Mouse (Mus musculus) midbrain, embryonic 12.5 days (tissue): ENCODE results near the gene Pfkfb4. TPM values are rescaled to one million over a fixed set of nuclear protein-coding genes. Genes with fewer than 3 reads are reported as not detected.
A peak's percentile ranks its signal among the peaks of the same experiment; 100 is the strongest.

Source experiments
- ATAC-seq: fragments of 200-750 bp; cut with Nextera tagmentation; 2 replicates; pipeline ENCODE4 v1.8.0; 2017; ENCODE audit warnings: low read depth, moderate TSS enrichment, moderate library complexity; ENCODE audit not compliant: low FRiP score
- H3K27ac ChIP-seq: fragments of 300-500 bp; sonication (generic); replicated peaks from 2 replicates; pipeline ENCODE4 v1.5.1; 2016; ENCODE audit warnings: mild to moderate bottlenecking
- H3K27me3 ChIP-seq: fragments of 300-500 bp; sonication (generic); 2 replicates; pipeline ENCODE4 v1.6.1; 2016; ENCODE audit warnings: mild to moderate bottlenecking
- H3K36me3 ChIP-seq: fragments of 300-500 bp; sonication (generic); 2 replicates; pipeline ENCODE4 v1.6.1; 2016
- H3K4me1 ChIP-seq: fragments of 300-500 bp; sonication (generic); 2 replicates; pipeline ENCODE4 v1.6.1; 2016
- H3K4me2 ChIP-seq: fragments of 300-500 bp; sonication (generic); replicated peaks from 2 replicates; pipeline ENCODE4 v1.6.1; 2016; ENCODE audit warnings: mild to moderate bottlenecking, moderate library complexity
- H3K4me3 ChIP-seq: fragments of 300-500 bp; sonication (generic); 2 replicates; pipeline ENCODE4 v1.5.1; 2016; ENCODE audit warnings: mild to moderate bottlenecking
- H3K9ac ChIP-seq: fragments of 300-500 bp; sonication (generic); replicated peaks from 2 replicates; pipeline ENCODE4 v1.6.1; 2016; ENCODE audit warnings: mild to moderate bottlenecking, moderate library complexity
- H3K9me3 ChIP-seq: fragments of 300-500 bp; sonication (generic); 2 replicates; pipeline ENCODE4 v1.6.1; 2016; ENCODE audit warnings: mild to moderate bottlenecking
- WGBS: fragments of 180-500 bp; shearing (Covaris S2); methylation state at CpG from one replicate; pipeline ENCODE4 v1.1.7; 2016; 5-methylcytosine and 5-hydroxymethylcytosine counted together
- polyA plus RNA-seq: library from polyadenylated mRNA; unstranded; fragments of >200 nt; fragmentation: Nextera tagmentation; extraction: Ambion mirVana; gene quantifications from 2 replicates; pipeline ENCODE4 v1.2.1, GENCODE M21; 2016

Gene Pfkfb4
- polyA plus RNA-seq, 1 experiment from 2014 or later: 18.5 TPM

DNA sequence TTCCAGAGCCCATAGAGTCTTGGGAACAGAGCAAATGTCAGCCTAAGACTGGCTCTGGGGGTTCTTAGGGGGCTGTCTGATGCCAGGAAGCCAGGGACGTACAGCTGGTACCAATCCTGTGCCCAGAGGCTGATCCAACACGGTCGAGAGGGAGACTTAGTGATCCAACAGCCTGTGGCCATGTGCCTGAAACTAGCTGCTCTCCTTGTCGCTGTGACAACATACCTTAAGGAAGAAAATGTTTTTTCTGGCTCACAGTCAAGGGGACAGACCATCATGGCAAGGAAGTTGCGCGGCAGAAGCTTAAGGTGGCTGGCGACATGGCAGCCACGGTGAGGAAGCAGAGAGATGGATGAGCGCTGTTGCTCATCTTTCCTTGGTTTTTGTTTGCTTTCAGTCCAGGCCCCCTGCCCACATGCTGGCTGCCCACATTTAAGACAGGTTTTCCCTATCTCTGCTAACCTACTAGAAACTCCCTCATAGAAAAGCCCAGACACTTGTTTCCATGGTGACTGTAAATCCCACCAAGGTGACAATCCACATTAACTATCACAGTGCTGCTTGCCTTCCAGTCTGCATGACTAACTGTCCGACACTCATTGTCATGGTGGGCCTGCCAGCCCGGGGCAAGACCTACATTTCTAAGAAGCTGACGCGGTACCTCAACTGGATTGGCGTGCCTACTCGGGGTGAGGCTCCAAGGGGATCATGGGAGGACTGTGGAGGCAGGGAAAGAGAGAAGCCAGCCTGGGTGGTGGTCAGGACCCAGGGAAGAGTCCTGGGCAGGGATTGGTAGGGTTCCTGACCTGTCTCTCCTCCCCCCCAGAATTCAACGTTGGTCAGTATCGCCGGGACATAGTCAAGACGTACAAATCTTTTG, 6.9 kb downstream of the Pfkfb4 start:
- no peak for ATAC-seq
- no peak overlapping the region for H3K27ac ChIP-seq
- H3K9ac ChIP-seq: no peak overlapping the region
- no peak overlapping the region for H3K4me3 ChIP-seq
- H3K36me3 ChIP-seq: no peaks in the 10 kb centered on the region; the same call in 1 of the 2 replicates
- H3K9me3 ChIP-seq: no peaks in the 10 kb centered on the region
- H3K27me3 ChIP-seq: no peaks in the 10 kb centered on the region
- no peak overlapping the region for H3K4me2 ChIP-seq
- H3K4me1 ChIP-seq: peaks cover 7% of the 10 kb centered on the region; the same call in 1 of the 2 replicates
- 83% methylated on average over 19 of the region's 19 CpGs for WGBS

DNA sequence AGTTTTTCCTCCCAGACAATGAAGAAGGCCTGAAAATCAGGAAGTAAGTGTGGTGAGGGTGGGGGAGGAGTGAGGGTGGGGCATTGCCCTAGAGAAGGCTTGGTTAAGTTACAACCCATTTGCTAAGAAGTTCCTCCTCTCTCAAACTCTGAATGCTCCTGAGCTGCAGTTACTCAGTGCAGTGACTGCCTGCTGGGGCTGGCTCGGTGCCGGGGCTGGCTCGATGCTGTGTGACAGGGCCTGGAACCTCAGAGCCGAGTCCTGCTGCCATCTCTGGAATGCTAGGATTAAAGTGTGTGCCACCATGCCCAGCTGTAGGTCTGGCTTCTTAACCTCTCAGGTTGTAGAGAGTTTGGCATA, 7.6 kb downstream of the Pfkfb4 start:
- Histone ChIP-seq H3K27me3 (no peaks in the 10 kb centered on the region), H3K4me2 (no peak overlapping the region), H3K27ac (no peak overlapping the region), H3K4me1 (peaks cover 7% of the 10 kb centered on the region; the same call in 1 of the 2 replicates), H3K9ac (no peak overlapping the region), H3K9me3 (no peaks in the 10 kb centered on the region), H3K36me3 (no peaks in the 10 kb centered on the region; the same call in 1 of the 2 replicates), H3K4me3 (no peak overlapping the region)
- ATAC-seq: no peak
- 78% methylated on average over 4 of the region's 4 CpGs for WGBS

DNA sequence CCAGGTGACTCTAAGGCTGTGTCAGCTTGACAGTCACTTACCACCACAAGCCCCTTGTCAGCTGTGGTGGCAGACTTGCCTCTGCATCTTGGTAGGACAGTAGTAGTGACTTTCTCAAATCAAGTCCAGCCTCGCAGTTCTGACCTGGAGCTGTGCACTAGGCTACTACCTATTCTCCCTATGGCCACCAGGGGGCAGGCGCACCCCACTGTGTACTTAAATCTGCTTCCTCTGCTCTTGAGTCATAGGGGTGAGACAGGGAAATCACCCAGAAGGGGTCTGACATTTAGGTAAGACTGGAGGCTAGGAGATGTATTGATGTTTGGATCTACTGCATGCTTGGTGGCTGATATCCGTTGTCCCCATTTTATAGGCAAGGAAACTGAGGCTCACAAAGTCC, 9.1 kb downstream of the Pfkfb4 start:
- no peak overlapping the region for H3K27ac ChIP-seq
- no peaks in the 10 kb centered on the region for H3K9me3 ChIP-seq
- no peak overlapping the region for H3K4me3 ChIP-seq
- H3K4me2 ChIP-seq: no peak overlapping the region
- peak; percentile 38; the same call in 1 of the 2 replicates for ATAC-seq
- WGBS: 14% methylated on average over 3 of the region's 3 CpGs
- H3K27me3 ChIP-seq: no peaks in the 10 kb centered on the region
- no peaks in the 10 kb centered on the region for H3K36me3 ChIP-seq
- H3K4me1 ChIP-seq: peaks cover 2% of the 10 kb centered on the region; the same call in 1 of the 2 replicates
- no peak overlapping the region for H3K9ac ChIP-seq

DNA sequence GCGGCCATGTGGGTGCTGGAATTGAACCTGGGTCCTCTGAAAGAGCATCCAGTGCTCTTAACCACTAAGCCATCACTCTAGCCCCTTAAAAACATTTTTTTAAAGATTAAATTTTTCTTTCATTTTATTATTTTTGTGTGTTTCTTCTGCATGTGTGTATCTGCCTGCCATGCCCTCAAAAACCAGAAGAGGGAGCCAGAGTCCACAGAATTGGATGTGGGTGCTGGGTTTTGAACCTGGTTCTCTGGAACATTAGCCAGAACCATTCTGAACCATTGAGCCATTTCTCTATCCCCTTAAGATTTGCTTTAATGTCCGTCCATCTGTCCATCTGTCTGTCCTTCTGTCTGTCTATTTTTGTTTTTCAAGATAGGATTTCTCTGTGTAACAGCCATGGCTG, 11.6 kb downstream of the Pfkfb4 start:
- H3K27ac ChIP-seq: no peak overlapping the region
- no peak overlapping the region for H3K4me2 ChIP-seq
- H3K36me3 ChIP-seq: no peaks in the 10 kb centered on the region
- WGBS: 47% methylated on average over 2 of the region's 2 CpGs
- H3K9ac ChIP-seq: no peak overlapping the region
- no peaks in the 10 kb centered on the region for H3K9me3 ChIP-seq
- H3K4me3 ChIP-seq: no peak overlapping the region
- H3K4me1 ChIP-seq: no peaks in the 10 kb centered on the region; the same call in 1 of the 2 replicates
- no peak for ATAC-seq
- H3K27me3 ChIP-seq: no peaks in the 10 kb centered on the region

DNA sequence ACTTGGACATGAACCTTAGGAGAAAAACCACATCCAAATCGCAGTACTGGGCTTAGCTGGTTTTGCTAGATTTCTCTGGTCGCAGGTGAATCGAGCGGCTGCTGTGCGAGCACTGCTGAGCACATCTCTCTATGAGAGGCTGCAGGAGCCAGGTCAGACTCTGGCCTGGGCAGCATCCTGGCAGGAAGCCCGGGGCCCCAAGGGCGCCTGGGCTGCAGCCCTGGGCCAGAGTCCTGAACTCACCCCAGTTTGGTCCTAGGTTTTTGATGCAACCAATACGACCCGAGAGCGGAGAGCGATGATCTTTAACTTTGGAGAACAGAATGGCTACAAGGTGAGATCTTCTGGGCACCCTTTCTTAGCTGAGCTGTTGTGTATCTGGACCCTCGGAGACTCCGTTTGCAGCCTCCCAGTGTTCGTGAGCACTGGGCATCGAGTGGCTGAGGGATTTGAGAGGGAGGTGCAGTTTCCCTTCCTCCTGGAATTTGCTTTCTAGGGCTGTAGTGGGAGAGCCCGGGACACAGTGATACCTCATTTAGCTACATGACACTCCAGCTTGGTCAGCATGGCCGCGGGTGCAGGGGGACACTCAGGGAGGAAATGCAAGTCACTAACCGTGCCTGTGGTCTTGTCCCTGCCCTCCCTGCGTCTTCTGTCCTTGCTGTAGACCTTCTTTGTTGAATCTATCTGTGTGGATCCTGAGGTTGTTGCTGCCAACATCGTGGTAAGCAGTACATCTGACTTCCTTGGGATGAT, 15.6 kb downstream of the Pfkfb4 start:
- Histone ChIP-seq H3K27ac (no peak overlapping the region), H3K9ac (no peak overlapping the region), H3K4me3 (no peak overlapping the region), H3K36me3 (0 out of 2 replicates have a peak, but pooled peaks cover 13% of the 10 kb centered on the region), H3K4me1 (no peaks in the 10 kb centered on the region; the same call in 1 of the 2 replicates), H3K27me3 (no peaks in the 10 kb centered on the region), H3K4me2 (no peak overlapping the region), H3K9me3 (no peaks in the 10 kb centered on the region)
- no peak for ATAC-seq
- whole genome bisulfite sequencing: 87% methylated on average over 21 of the region's 21 CpGs

DNA sequence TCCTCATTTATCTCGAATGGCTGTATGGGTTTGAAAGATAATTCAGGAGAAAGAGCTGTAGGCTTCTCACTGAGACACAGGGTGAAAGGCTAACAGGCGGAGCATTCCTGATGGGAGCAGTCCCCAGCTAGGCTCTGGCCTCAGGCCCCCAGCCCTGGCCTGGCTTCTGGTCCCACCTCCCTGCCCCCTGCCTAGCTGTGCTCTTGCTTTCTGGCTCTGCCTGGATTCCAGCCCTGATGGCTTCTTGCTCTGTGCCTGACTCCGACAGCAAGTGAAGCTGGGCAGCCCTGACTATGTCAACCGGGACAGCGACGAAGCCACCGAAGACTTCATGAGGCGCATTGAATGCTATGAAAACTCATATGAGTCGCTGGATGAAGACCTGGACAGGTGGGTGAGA, 16.5 kb downstream of the Pfkfb4 start:
- Histone ChIP-seq H3K9me3 (no peaks in the 10 kb centered on the region), H3K4me3 (no peak overlapping the region), H3K9ac (no peak overlapping the region), H3K36me3 (0 out of 2 replicates have a peak, but pooled peaks cover 13% of the 10 kb centered on the region), H3K4me1 (no peaks in the 10 kb centered on the region; the same call in 1 of the 2 replicates), H3K27ac (no peak overlapping the region), H3K4me2 (no peak overlapping the region), H3K27me3 (no peaks in the 10 kb centered on the region)
- ATAC-seq: no peak
- WGBS: 78% methylated on average over 9 of the region's 9 CpGs

DNA sequence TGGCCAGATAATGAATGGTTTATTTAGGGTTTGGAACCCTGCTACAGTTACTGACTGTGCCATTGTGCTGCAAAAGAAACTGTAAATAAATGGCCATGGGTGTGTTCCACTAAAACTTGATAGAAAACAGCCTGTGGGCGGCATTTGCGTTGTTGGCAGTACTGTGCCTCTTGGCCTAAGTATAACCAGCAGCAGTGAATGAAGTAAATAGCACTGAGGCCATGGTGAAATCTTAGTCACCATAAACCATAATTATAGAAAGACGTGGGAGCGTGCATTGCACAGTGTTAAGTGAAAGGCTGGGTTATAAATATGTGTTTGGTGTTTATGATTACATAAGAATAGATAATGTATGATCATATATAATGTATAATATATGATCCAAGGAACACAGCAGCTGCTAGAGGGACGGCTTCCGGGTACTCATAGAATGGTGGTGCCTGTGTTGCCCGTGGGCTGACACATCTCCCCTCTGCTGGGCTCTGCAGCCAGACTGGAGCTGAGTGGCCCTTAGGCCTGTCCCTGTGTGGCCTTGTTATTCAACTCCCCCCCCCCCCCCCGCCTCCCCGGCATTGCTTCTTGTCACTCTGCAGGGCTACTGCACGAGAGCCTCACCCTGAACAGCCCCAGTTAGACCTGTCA, 17.5 kb downstream of the Pfkfb4 start:
- 0 out of 2 replicates have a peak, but pooled peaks cover 13% of the 10 kb centered on the region for H3K36me3 ChIP-seq
- no peak overlapping the region for H3K4me3 ChIP-seq
- H3K27me3 ChIP-seq: no peaks in the 10 kb centered on the region
- 70% methylated on average over 10 of the region's 10 CpGs for WGBS
- H3K4me1 ChIP-seq: no peaks in the 10 kb centered on the region; the same call in 1 of the 2 replicates
- H3K27ac ChIP-seq: no peak overlapping the region
- ATAC-seq: no peak
- H3K9me3 ChIP-seq: no peaks in the 10 kb centered on the region
- H3K9ac ChIP-seq: no peak overlapping the region
- no peak overlapping the region for H3K4me2 ChIP-seq

GRCm38 (mm10) chr9:109009636-109010315, 18.2 kb downstream of the Pfkfb4 start:
- Histone ChIP-seq H3K4me2 (no peak overlapping the region), H3K27ac (no peak overlapping the region), H3K36me3 (0 out of 2 replicates have a peak, but pooled peaks cover 13% of the 10 kb centered on the region), H3K9ac (no peak overlapping the region), H3K9me3 (no peaks in the 10 kb centered on the region), H3K4me3 (no peak overlapping the region), H3K4me1 (no peaks in the 10 kb centered on the region; the same call in 1 of the 2 replicates), H3K27me3 (no peaks in the 10 kb centered on the region)
- WGBS: 65% methylated on average over 17 of the region's 17 CpGs
- ATAC-seq: no peak

DNA sequence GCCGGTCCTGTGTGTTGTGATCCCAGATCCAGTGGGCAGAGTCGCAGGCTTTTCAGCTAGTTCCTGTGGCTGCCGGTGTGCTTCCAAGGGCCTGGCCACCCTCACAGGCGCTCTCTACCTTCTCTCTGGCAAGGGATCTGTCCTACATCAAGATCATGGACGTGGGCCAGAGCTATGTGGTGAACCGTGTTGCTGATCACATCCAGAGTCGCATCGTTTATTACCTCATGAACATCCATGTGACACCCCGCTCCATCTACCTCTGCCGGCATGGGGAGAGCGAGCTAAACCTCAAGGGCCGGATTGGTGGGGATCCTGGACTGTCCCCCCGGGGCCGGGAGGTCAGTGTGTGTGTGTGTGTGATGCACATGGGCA, 18.7 kb downstream of the Pfkfb4 start:
- Histone ChIP-seq H3K9me3 (no peaks in the 10 kb centered on the region), H3K4me3 (no peak overlapping the region), H3K4me1 (no peaks in the 10 kb centered on the region; the same call in 1 of the 2 replicates), H3K36me3 (0 out of 2 replicates have a peak, but pooled peaks cover 13% of the 10 kb centered on the region), H3K4me2 (no peak overlapping the region), H3K9ac (no peak overlapping the region), H3K27me3 (no peaks in the 10 kb centered on the region), H3K27ac (no peak overlapping the region)
- 90% methylated on average over 14 of the region's 14 CpGs for WGBS
- ATAC-seq: no peak

DNA sequence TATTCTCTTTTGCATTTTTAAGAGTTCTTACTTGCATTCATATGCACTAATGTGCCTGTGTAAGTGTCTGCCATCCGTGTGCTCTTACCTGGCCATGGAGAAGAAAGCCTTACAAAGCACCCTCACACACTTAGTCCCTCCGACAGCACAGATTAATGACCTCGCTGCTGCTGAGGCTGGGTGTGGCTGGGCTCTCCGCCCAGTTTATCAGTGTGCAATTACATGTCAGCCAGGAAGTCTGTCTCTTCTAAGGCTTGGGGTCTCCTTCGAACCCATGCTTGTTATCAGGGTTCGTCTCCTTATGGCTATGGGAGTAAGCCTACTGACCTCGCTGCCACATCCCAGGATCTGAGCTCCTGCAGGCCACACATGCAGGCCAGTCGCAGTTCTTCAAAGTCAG, 23.8 kb downstream of the Pfkfb4 start:
- 0 out of 2 replicates have a peak, but pooled peaks cover 9% of the 10 kb centered on the region for H3K36me3 ChIP-seq
- ATAC-seq: no peak
- no peak overlapping the region for H3K4me3 ChIP-seq
- no peaks in the 10 kb centered on the region for H3K9me3 ChIP-seq
- no peak overlapping the region for H3K27ac ChIP-seq
- no peak overlapping the region for H3K9ac ChIP-seq
- H3K4me2 ChIP-seq: no peak overlapping the region
- no peaks in the 10 kb centered on the region for H3K4me1 ChIP-seq
- WGBS: 85% methylated on average over 8 of the region's 8 CpGs
- H3K27me3 ChIP-seq: no peaks in the 10 kb centered on the region

DNA sequence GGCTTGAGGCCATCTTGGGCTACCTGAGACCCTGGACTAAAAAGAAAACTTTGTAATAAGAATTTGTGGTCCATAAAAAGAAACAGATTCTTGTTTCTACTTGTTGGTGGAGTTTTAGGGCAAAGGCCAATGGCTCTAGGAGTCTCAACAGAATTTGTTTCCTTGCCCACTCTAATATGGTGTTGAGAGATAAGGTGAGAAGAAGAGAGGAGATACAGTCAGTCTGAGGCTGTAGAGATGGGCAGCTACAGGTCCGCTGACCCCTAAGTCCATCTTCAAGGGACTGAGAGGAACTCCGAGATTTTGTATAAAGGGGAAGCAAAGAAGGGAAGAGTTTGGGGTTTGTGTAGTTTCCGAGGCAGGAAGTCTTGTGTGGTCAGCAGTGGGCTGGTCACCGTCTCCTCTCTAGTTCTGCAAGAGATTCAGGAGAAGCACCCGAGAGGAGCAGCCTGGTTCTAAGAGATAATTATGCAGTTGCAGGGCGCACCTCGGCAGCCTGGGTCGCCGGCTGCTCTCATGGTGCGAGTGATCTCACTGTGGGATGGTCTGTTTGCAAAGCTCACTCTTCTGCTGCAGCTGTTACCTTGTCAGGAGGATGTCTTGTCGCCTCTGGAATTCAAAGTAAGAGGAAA, 25.5 kb downstream of the Pfkfb4 start:
- Histone ChIP-seq H3K27ac (no peak overlapping the region), H3K36me3 (no peaks in the 10 kb centered on the region), H3K27me3 (no peaks in the 10 kb centered on the region), H3K4me2 (no peak overlapping the region), H3K4me3 (no peak overlapping the region), H3K9me3 (no peaks in the 10 kb centered on the region), H3K4me1 (no peaks in the 10 kb centered on the region), H3K9ac (no peak overlapping the region)
- WGBS: 75% methylated on average over 11 of the region's 11 CpGs
- ATAC-seq: no peak
